Mouse (Mus musculus) forebrain, embryonic 16.5 days (tissue): ENCODE measurements around the gene Arl6ip1. TPM values are rescaled to one million over a fixed set of nuclear protein-coding genes. Genes with fewer than 3 reads are reported as not detected.
"Not testable (repeated sequence)": the region's sequence is repeated elsewhere in the genome, so short reads cannot be mapped to it uniquely, and the experiment has no call there.

Experiments
- ATAC-seq: fragments of 200-750 bp; cut with Nextera tagmentation; 2 replicates; pipeline ENCODE4 v1.8.0; 2017; ENCODE audit warnings: mild to moderate bottlenecking, moderate library complexity
- H3K27ac ChIP-seq: fragments of 300-500 bp; sonication (generic); 2 replicates; pipeline ENCODE4 v1.5.1; 2014; ENCODE audit warnings: low read length, control low read depth
- H3K27me3 ChIP-seq: fragments of 300-500 bp; sonication (generic); replicated peaks from 2 replicates; pipeline ENCODE4 v1.6.1; 2014; ENCODE audit warnings: low read length; ENCODE audit not compliant: control insufficient read depth, insufficient read depth
- H3K36me3 ChIP-seq: fragments of 300-500 bp; sonication (generic); 2 replicates; pipeline ENCODE4 v1.6.1; 2014; ENCODE audit not compliant: control insufficient read depth, insufficient read depth
- H3K4me1 ChIP-seq: fragments of 300-500 bp; sonication (generic); replicated peaks from 2 replicates; pipeline ENCODE4 v1.6.1; 2014; ENCODE audit warnings: low read length; ENCODE audit not compliant: control insufficient read depth, insufficient read depth
- H3K4me2 ChIP-seq: fragments of 300-500 bp; sonication (generic); 2 replicates; pipeline ENCODE4 v1.6.1; 2014; ENCODE audit warnings: mild to moderate bottlenecking, low read length, control low read depth
- H3K4me3 ChIP-seq: fragments of 300-500 bp; sonication (generic); replicated peaks from 2 replicates; pipeline ENCODE4 v1.5.1; 2014; ENCODE audit warnings: mild to moderate bottlenecking, low read length, control low read depth
- H3K9ac ChIP-seq: fragments of 300-500 bp; sonication (generic); replicated peaks from 2 replicates; pipeline ENCODE4 v1.6.1; 2014; ENCODE audit warnings: low read depth, low read length, control low read depth
- H3K9me3 ChIP-seq: fragments of 300-500 bp; sonication (generic); 2 replicates; pipeline ENCODE4 v1.6.1; 2016; ENCODE audit warnings: low read length; ENCODE audit not compliant: control insufficient read depth
- WGBS: fragments of 180-500 bp; shearing (Covaris S2); extraction: QIAGEN DNeasy Blood & Tissue Kit; methylation state at CpG from one replicate; pipeline ENCODE4 v1.1.7; 2014; 5-methylcytosine and 5-hydroxymethylcytosine counted together
- polyA plus RNA-seq: library from polyadenylated mRNA; unstranded; fragments of >200 nt; fragmentation: Nextera tagmentation; extraction: Ambion mirVana; gene quantifications from 2 replicates; pipeline ENCODE4 v1.2.1, GENCODE M21; 2015

The Arl6ip1 gene
- 497 and 550 TPM in 2 replicates for polyA plus RNA-seq

- Histone ChIP-seq H3K27me3 (no peaks in the 10 kb centered on the region), H3K4me1 (peaks cover 22% of the 10 kb centered on the region), H3K27ac (peak within 1 kb of the TSS; percentile 90), H3K36me3 (peaks cover 1% of the 10 kb centered on the region; the same call in 1 of the 2 replicates), H3K4me3 (peak within 1 kb of the TSS; percentile 95), H3K4me2 (peak within 1 kb of the TSS; percentile 68), H3K9me3 (no peaks in the 10 kb centered on the region), H3K9ac (peak within 1 kb of the TSS; percentile 89)
- WGBS: under 1% methylated on average over 39 of the region's 39 CpGs
- peak; percentile 98 for ATAC-seq
Observed at GRCm38 (mm10) chr7:118129430-118130041, at the start of gene Arl6ip1. Gene Arl6ip1, minus strand, starts transcription at chr7:118129662.

- no peak overlapping the region for H3K4me2 ChIP-seq
- no peak overlapping the region for H3K4me3 ChIP-seq
- H3K9ac ChIP-seq: no peak overlapping the region
- WGBS: 93% methylated on average over 1 of the region's 1 CpGs
- ATAC-seq: no peak
- no peaks in the 10 kb centered on the region for H3K9me3 ChIP-seq
- no peaks in the 10 kb centered on the region for H3K4me1 ChIP-seq
- peaks cover 23% of the 10 kb centered on the region for H3K36me3 ChIP-seq
- H3K27ac ChIP-seq: no peak overlapping the region
- H3K27me3 ChIP-seq: no peaks in the 10 kb centered on the region
Observed at GRCm38 (mm10) chr7:118175821-118176355, 46.4 kb upstream of the Arl6ip1 start.

- H3K27ac ChIP-seq, H3K4me1 ChIP-seq, H3K9ac ChIP-seq, H3K9me3 ChIP-seq, H3K4me2 ChIP-seq, H3K4me3 ChIP-seq, H3K27me3 ChIP-seq, ATAC-seq: not testable (repeated sequence)
- WGBS: 88% methylated on average over 2 of the region's 2 CpGs
- H3K36me3 ChIP-seq: peaks cover 23% of the 10 kb centered on the region
Observed at GRCm38 (mm10) chr7:118170125-118170524, 40.7 kb upstream of the Arl6ip1 start.

GRCm38 (mm10) chr7:118163006-118163405 is 33.5 kb upstream of the Arl6ip1 start:
- no peak overlapping the region for H3K9ac ChIP-seq
- no peaks in the 10 kb centered on the region for H3K9me3 ChIP-seq
- 89% methylated on average over 8 of the region's 8 CpGs for WGBS
- H3K36me3 ChIP-seq: peaks cover 24% of the 10 kb centered on the region
- ATAC-seq: no peak
- no peak overlapping the region for H3K4me3 ChIP-seq
- H3K27me3 ChIP-seq: no peaks in the 10 kb centered on the region
- no peaks in the 10 kb centered on the region for H3K4me1 ChIP-seq
- H3K27ac ChIP-seq: no peak overlapping the region
- no peak overlapping the region for H3K4me2 ChIP-seq

GRCm38 (mm10) chr7:118160121-118160520 is 30.7 kb upstream of the Arl6ip1 start:
- Histone ChIP-seq H3K9me3 (no peaks in the 10 kb centered on the region), H3K27ac (no peak overlapping the region), H3K4me2 (no peak overlapping the region), H3K36me3 (peaks cover 17% of the 10 kb centered on the region), H3K9ac (no peak overlapping the region), H3K27me3 (no peaks in the 10 kb centered on the region), H3K4me1 (no peaks in the 10 kb centered on the region), H3K4me3 (no peak overlapping the region)
- ATAC-seq: no peak
- WGBS: 89% methylated on average over 3 of the region's 3 CpGs

GRCm38 (mm10) chr7:118156461-118156860 is 27.0 kb upstream of the Arl6ip1 start:
- ATAC-seq: no peak
- Histone ChIP-seq H3K4me3 (no peak overlapping the region), H3K4me2 (no peak overlapping the region), H3K36me3 (peaks cover 34% of the 10 kb centered on the region), H3K9me3 (no peaks in the 10 kb centered on the region), H3K9ac (no peak overlapping the region), H3K27ac (no peak overlapping the region), H3K4me1 (no peaks in the 10 kb centered on the region), H3K27me3 (no peaks in the 10 kb centered on the region)
- 91% methylated on average over 7 of the region's 7 CpGs for WGBS

- no peaks in the 10 kb centered on the region for H3K4me1 ChIP-seq
- WGBS: 94% methylated on average over 6 of the region's 6 CpGs
- H3K9ac ChIP-seq: no peak overlapping the region
- no peak for ATAC-seq
- H3K36me3 ChIP-seq: peaks cover 28% of the 10 kb centered on the region
- no peak overlapping the region for H3K4me2 ChIP-seq
- no peak overlapping the region for H3K4me3 ChIP-seq
- H3K27ac ChIP-seq: no peak overlapping the region
- H3K9me3 ChIP-seq: no peaks in the 10 kb centered on the region
- no peaks in the 10 kb centered on the region for H3K27me3 ChIP-seq
Observed at GRCm38 (mm10) chr7:118154150-118154549, 24.7 kb upstream of the Arl6ip1 start.

GRCm38 (mm10) chr7:118143602-118144001 is 14.1 kb upstream of the Arl6ip1 start:
- H3K9ac ChIP-seq: no peak overlapping the region
- H3K4me1 ChIP-seq: no peaks in the 10 kb centered on the region
- no peak overlapping the region for H3K4me3 ChIP-seq
- H3K4me2 ChIP-seq: no peak overlapping the region
- no peak for ATAC-seq
- H3K9me3 ChIP-seq: no peaks in the 10 kb centered on the region
- no peak overlapping the region for H3K27ac ChIP-seq
- H3K27me3 ChIP-seq: no peaks in the 10 kb centered on the region
- peaks cover 41% of the 10 kb centered on the region for H3K36me3 ChIP-seq
- 79% methylated on average over 3 of the region's 3 CpGs for WGBS

GRCm38 (mm10) chr7:118143123-118143522 is 13.7 kb upstream of the Arl6ip1 start:
- Histone ChIP-seq H3K4me3 (no peak overlapping the region), H3K9me3 (no peaks in the 10 kb centered on the region), H3K4me2 (no peak overlapping the region), H3K27me3 (no peaks in the 10 kb centered on the region), H3K4me1 (no peaks in the 10 kb centered on the region), H3K27ac (no peak overlapping the region), H3K36me3 (peaks cover 38% of the 10 kb centered on the region), H3K9ac (no peak overlapping the region)
- ATAC-seq: no peak
- 94% methylated on average over 4 of the region's 4 CpGs for WGBS
